Mouse (Mus musculus): ENCODE results near the gene Tma16. TPM values are rescaled to one million over a fixed set of nuclear protein-coding genes. Genes with fewer than 3 reads are reported as not detected.

Tma16 gene
- polyA plus RNA-seq, 1 experiment, result 9.2 TPM

GRCm38 (mm10) chr8:66476880-66477279 is 9.4 kb downstream of the Tma16 start:
- Histone ChIP-seq H3K4me3 (ENCODE audit: insufficient read depth, low read length) (no peak overlapping the region), H3K4me1 (ENCODE audit: control insufficient read depth, insufficient read depth, low read length) (no peaks in the 10 kb centered on the region), H3K27ac (ENCODE audit: insufficient read depth, low read length) (no peak overlapping the region)
- no peak for TF ChIP-seq CTCF (IDR thresholded peaks at IDR 0.05; ENCODE audit: extremely low read depth, insufficient read depth, low read length)
- TF ChIP-seq POLR2A (IDR thresholded peaks at IDR 0.05; ENCODE audit: extremely low read depth, insufficient read depth, low read length), result no peak

- TF ChIP-seq CTCF (IDR thresholded peaks at IDR 0.05; ENCODE audit: extremely low read depth, insufficient read depth, low read length), result no peak
- no peak for TF ChIP-seq POLR2A (IDR thresholded peaks at IDR 0.05; ENCODE audit: extremely low read depth, insufficient read depth, low read length)
- H3K4me3 ChIP-seq (ENCODE audit: insufficient read depth, low read length), result no peak overlapping the region
- no peak overlapping the region for H3K27ac ChIP-seq (ENCODE audit: insufficient read depth, low read length)
- H3K4me1 ChIP-seq (ENCODE audit: control insufficient read depth, insufficient read depth, low read length), result no peaks in the 10 kb centered on the region
Observed at GRCm38 (mm10) chr8:66469821-66470220, 16.5 kb downstream of the Tma16 start.

GRCm38 (mm10) chr8:66457057-66457456 is 29.3 kb downstream of the Tma16 start:
- Histone ChIP-seq H3K4me1 (ENCODE audit: control insufficient read depth, insufficient read depth, low read length) (no peaks in the 10 kb centered on the region), H3K27ac (ENCODE audit: insufficient read depth, low read length) (no peak overlapping the region), H3K4me3 (ENCODE audit: insufficient read depth, low read length) (no peak overlapping the region)
- TF ChIP-seq CTCF (IDR thresholded peaks at IDR 0.05; ENCODE audit: extremely low read depth, insufficient read depth, low read length) (no peak), POLR2A (IDR thresholded peaks at IDR 0.05; ENCODE audit: extremely low read depth, insufficient read depth, low read length) (no peak)

- H3K4me3 ChIP-seq (ENCODE audit: insufficient read depth, low read length), result no peak overlapping the region
- no peak overlapping the region for H3K27ac ChIP-seq (ENCODE audit: insufficient read depth, low read length)
- H3K4me1 ChIP-seq (ENCODE audit: control insufficient read depth, insufficient read depth, low read length), result no peaks in the 10 kb centered on the region
- TF ChIP-seq CTCF (IDR thresholded peaks at IDR 0.05; ENCODE audit: extremely low read depth, insufficient read depth, low read length) (peak; percentile 44; the same call in 1 of the 2 replicates), POLR2A (IDR thresholded peaks at IDR 0.05; ENCODE audit: extremely low read depth, insufficient read depth, low read length) (no peak)
Observed at GRCm38 (mm10) chr8:66450691-66451090, 35.6 kb downstream of the Tma16 start.

- H3K4me1 ChIP-seq (ENCODE audit: control insufficient read depth, insufficient read depth, low read length), result no peaks in the 10 kb centered on the region
Observed at GRCm38 (mm10) chr8:66445351-66445750, 41.0 kb downstream of the Tma16 start.

GRCm38 (mm10) chr8:66444141-66444540 is 42.2 kb downstream of the Tma16 start:
- Histone ChIP-seq H3K4me1 (ENCODE audit: control insufficient read depth, insufficient read depth, low read length) (no peaks in the 10 kb centered on the region), H3K4me3 (ENCODE audit: insufficient read depth, low read length) (no peak overlapping the region), H3K27ac (ENCODE audit: insufficient read depth, low read length) (no peak overlapping the region)
- TF ChIP-seq CTCF (IDR thresholded peaks at IDR 0.05; ENCODE audit: extremely low read depth, insufficient read depth, low read length) (no peak), POLR2A (IDR thresholded peaks at IDR 0.05; ENCODE audit: extremely low read depth, insufficient read depth, low read length) (no peak)

More at GRCm38 (mm10) chr8:66445351-66445750, 41.0 kb downstream of the Tma16 start:
- TF ChIP-seq POLR2A (IDR thresholded peaks at IDR 0.05; ENCODE audit: extremely low read depth, insufficient read depth, low read length), result no peak
- TF ChIP-seq CTCF (IDR thresholded peaks at IDR 0.05; ENCODE audit: extremely low read depth, insufficient read depth, low read length), result no peak
- Histone ChIP-seq H3K4me3 (ENCODE audit: insufficient read depth, low read length) (no peak overlapping the region), H3K27ac (ENCODE audit: insufficient read depth, low read length) (no peak overlapping the region)

- Histone ChIP-seq H3K27ac (ENCODE audit: insufficient read depth, low read length) (no peak overlapping the region), H3K4me3 (ENCODE audit: insufficient read depth, low read length) (no peak overlapping the region), H3K4me1 (ENCODE audit: control insufficient read depth, insufficient read depth, low read length) (no peaks in the 10 kb centered on the region)
- TF ChIP-seq POLR2A (IDR thresholded peaks at IDR 0.05; ENCODE audit: extremely low read depth, insufficient read depth, low read length) (no peak), CTCF (IDR thresholded peaks at IDR 0.05; ENCODE audit: extremely low read depth, insufficient read depth, low read length) (0 out of 2 replicates have a peak, but pooled peaks have one; percentile 1)
Observed at GRCm38 (mm10) chr8:66442778-66443177, 43.6 kb downstream of the Tma16 start.

GRCm38 (mm10) chr8:66441123-66441522 is 45.2 kb downstream of the Tma16 start:
- no peaks in the 10 kb centered on the region for H3K4me1 ChIP-seq (ENCODE audit: control insufficient read depth, insufficient read depth, low read length)
- no peak overlapping the region for H3K27ac ChIP-seq (ENCODE audit: insufficient read depth, low read length)
- no peak for TF ChIP-seq CTCF (IDR thresholded peaks at IDR 0.05; ENCODE audit: extremely low read depth, insufficient read depth, low read length)
- no peak for TF ChIP-seq POLR2A (IDR thresholded peaks at IDR 0.05; ENCODE audit: extremely low read depth, insufficient read depth, low read length)
- no peak overlapping the region for H3K4me3 ChIP-seq (ENCODE audit: insufficient read depth, low read length)

GRCm38 (mm10) chr8:66438468-66438867 is 47.9 kb downstream of the Tma16 start:
- Histone ChIP-seq H3K4me1 (ENCODE audit: control insufficient read depth, insufficient read depth, low read length) (no peaks in the 10 kb centered on the region), H3K4me3 (ENCODE audit: insufficient read depth, low read length) (no peak overlapping the region), H3K27ac (ENCODE audit: insufficient read depth, low read length) (no peak overlapping the region)
- TF ChIP-seq CTCF (IDR thresholded peaks at IDR 0.05; ENCODE audit: extremely low read depth, insufficient read depth, low read length) (no peak), POLR2A (IDR thresholded peaks at IDR 0.05; ENCODE audit: extremely low read depth, insufficient read depth, low read length) (no peak)

- TF ChIP-seq POLR2A (IDR thresholded peaks at IDR 0.05; ENCODE audit: extremely low read depth, insufficient read depth, low read length), result no peak
- no peak for TF ChIP-seq CTCF (IDR thresholded peaks at IDR 0.05; ENCODE audit: extremely low read depth, insufficient read depth, low read length)
- H3K27ac ChIP-seq (ENCODE audit: insufficient read depth, low read length), result no peak overlapping the region
- H3K4me1 ChIP-seq (ENCODE audit: control insufficient read depth, insufficient read depth, low read length), result no peaks in the 10 kb centered on the region
- H3K4me3 ChIP-seq (ENCODE audit: insufficient read depth, low read length), result no peak overlapping the region
Observed at GRCm38 (mm10) chr8:66437929-66438328, 48.4 kb downstream of the Tma16 start.
